Mouse (Mus musculus): Measurements from ENCODE around the gene Topaz1. TPM values are rescaled to one million over a fixed set of nuclear protein-coding genes. Genes with fewer than 3 reads are reported as not detected.
A peak's percentile ranks its signal among the peaks of the same experiment; 100 is the strongest.
"Not testable (repeated sequence)": the region's sequence is repeated elsewhere in the genome, so short reads cannot be mapped to it uniquely, and the experiment has no call there.

Gene Topaz1
- polyA plus RNA-seq, 1 experiment from 2014 or later, result 0.09 TPM

DNA sequence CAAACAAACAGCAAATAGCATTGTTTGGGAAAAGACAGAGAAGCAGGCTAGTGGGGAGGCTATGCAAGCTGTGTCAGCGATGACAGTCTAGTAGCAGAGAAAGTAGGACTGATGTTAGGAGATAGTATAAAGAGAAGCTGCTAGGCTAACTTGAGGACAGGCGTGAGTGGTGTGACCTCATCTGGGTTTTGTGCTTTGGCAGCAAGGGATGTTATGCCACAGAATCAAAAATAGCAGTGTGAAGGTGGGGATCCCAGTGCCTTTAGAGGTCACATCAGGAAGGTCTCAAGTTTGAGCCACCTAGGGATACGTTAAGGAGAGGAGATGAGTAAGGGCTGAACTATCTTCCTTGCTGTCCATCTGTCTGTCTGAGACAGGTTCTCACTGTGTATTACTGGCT lies 63.1 kb downstream of the Topaz1 start:
- DNase-seq (ENCODE audit: low spot score), result no peak

DNA sequence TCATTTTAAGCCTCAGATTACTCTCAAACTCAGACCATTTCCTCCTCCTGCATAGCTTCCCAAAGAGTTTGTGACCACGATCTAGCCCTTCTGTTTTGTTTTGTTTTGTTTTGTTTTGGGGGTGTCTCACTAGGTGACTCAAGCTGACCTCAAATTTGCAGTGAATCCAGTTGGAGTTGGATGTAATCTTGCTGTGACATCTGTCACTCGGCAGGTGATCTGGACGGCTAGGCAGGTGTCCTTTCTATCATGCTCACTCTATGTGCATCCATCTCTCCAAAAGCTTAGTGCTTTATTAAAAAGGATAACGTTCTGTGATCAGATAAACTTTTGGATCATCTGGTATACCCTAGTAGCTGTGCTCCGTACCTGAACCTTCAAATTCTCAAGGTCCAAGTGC lies 65.2 kb downstream of the Topaz1 start:
- DNase-seq (ENCODE audit: low spot score), result no peak

DNA sequence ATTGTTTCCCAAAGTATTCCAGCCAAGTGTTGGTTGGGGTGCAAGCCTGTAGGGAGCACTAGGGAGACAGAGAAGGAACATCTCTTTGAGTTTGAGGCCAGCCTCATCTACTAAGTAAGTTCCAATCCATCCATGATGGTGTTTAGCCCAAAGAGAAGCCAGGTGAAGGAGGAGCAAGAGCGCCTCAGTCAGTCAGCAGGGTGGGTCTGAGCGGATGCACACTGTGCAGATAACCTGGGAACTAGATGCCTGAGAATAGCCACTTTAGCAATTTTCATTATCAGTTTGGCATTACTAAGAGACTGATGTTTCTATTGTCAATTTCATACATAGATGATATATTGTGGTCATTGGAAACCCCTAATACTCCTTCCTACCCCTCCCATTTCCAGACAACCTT lies 67.6 kb downstream of the Topaz1 start:
- no peak for DNase-seq (ENCODE audit: low spot score)

DNA sequence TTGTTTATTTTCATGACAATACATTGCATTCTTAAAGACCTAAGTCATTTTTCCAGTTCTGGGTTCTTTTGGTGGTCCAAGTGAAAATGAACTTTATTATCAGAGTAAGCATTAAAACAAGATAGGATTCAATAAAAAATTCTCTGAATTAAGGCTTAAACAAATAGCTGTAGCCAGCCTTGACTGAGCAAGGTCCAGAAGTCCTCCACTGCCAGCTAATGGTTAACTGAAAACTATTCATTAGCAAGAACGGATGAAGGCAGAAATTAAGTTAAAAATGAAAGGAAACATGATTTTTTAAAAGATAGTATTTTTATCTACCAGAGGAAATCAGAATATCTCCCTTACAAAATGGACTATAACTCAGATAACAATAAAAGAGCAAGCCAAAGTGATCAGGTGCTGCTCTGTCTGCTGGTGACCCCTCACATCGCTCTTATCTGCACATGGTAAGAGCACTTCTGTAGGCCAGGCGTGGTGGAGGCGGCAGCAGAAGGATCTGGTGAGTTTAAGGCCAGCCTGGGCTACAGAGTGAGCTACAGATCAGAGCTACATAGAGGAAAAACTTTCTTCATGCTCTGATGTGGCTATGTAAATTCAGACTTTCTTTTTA lies 68.2 kb downstream of the Topaz1 start:
- no peak for DNase-seq (ENCODE audit: low spot score)

DNA sequence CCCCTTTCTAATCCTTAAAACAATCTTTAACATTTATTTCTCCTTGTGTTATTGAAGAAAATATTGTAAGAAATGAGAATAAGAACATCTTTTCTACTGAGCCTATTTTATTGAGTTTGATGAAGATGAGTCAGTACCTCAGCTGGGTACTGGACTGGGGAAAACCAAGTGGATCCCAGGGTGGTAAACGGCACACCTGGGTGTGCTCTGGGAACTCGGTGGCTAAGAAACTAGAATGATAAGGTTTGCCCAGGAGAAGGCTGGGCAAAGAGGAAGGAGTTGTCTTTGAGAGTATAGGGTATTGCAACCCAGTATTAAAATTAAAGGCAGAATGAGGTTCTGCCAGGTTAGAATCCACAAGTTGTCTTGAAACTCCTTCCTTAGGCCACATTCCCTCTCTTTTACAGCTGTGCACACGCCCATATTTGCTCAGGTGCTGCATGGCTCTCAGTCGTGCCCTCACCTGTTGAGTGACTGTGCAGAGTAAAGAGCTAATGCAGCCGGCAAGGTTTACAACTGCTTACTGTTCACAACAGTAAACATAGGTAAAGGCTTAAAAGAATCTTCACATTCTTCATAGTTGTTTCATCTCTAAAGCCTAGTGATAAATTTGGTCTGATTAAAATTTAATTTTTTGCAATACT lies 76.3 kb downstream of the Topaz1 start:
- no peak for DNase-seq (ENCODE audit: low spot score)

DNA sequence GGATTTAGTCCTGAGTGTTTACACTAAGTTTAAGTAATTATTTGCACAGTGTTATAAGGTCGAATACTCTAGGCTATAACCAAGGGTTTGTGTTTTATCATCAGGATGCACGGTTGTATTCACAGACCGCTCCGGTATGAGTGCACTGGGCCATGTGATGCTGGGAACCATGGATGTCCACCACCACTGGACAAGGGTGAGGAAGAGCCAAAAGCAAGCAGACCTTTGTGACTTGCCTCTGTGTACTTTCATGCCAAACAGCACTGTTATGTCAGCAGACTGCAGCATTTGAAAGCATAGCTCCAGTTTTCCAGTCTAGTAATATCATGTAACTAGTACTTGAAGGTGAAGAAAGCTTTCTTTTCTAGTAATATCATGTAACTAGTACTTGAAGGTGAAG lies 79.6 kb downstream of the Topaz1 start:
- no peak for DNase-seq (ENCODE audit: low spot score)

DNA sequence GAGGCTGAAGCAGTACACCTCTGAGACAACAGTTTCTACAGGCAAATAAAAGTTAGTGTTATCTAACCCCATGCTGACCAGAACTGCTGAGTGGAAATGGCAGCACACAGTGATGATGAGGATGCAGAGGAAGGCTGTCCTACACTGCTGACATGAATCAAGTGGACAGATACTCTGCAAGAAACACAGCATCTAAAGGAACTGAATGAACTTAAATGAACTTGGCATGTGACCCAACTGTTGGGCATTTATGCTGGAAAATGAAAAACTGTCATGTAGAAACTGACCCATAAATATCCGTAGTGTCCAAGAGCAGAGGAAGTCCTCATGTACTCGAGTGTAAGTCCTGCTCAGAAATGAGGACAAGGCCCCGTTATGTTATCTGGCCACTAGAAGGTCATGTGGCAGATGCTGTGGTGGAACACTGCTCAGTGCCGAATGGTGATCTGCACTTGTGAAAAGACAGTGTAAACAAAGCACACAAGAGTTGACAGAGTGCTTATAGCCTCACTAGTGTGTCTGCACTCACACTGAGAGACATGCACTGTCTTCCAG lies 82.8 kb downstream of the Topaz1 start:
- no peak for DNase-seq (ENCODE audit: low spot score)

DNA sequence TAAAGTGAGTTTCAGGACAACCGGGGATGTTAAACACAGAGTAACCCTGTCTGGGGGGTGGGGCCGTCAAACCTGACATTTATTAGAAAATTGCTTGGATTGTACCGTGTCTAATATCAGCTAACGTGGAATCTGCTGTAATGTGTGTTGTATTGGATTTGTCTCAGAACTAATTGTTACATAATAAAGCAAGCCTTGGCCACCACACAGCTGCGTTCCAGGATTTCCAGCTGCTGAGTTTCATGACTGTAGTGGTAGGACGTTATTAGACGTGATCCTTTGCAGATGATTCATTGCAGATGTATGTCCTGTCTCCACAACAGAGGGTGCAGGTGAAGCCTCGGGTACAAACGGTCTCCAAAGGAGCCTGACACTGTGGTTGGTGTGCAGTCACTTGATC lies 89.0 kb downstream of the Topaz1 start:
- DNase-seq (ENCODE audit: low spot score), result no peak

DNA sequence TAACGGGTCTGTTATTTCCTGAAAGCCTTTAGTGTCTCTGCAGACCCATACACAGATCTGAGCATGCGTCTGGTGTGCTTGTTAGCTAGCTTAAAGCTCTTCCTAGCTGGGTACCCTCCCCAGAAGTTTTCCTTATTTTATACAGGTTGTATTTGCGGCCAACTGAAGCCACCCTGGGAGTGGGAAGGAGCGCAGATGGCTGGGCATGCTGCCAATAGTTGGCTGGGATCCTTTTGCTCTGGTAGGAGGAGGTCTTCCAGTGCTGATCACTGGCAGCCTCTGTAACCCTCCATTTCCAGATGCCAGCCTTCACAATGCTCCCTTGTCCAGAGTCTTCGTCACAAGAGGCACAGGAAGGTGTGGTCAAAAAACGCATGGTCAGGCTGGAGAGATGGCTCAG lies 89.6 kb downstream of the Topaz1 start:
- no peak for DNase-seq (ENCODE audit: low spot score)

DNA sequence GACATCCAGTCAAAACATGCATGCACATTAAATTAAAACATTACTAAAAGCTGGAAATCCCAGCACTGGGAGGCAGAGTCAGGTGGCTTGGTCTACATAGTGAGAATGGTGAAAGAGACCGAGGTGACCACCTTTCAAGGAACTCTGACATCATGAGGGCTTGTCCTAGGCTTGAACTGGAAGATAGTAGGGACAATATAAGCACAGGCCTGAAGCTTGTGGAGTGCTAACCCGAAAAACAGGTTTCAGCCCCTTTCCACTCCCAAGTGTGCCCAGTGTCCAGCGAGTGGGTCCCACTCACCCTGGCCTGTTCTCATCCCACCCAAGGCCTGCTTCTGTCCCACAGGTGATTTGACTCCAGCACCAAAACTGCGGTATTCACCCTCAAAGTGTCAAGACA lies 90.1 kb downstream of the Topaz1 start:
- no peak for DNase-seq (ENCODE audit: low spot score)

DNA sequence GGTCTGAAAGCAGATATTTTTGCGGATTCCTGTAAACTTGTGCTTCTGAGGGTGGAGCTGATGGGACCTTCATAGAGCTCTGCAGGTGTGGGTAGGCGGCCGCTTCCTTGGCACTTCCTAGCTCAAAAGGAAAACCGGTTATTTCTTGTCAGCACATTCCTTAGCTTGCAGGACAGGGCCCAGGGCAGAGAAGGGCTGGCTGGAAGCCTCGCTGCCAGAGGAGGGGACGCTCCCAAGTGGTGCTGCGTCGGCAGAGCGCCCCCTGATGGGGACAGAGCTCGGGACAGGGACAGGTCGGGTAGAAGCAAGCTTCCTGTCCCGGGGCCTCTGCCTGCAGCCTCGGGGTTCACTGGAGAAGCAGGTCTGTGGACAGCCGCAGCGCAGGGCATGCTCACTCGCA lies 90.5 kb downstream of the Topaz1 start:
- DNase-seq (ENCODE audit: low spot score), result peak; percentile 43

DNA sequence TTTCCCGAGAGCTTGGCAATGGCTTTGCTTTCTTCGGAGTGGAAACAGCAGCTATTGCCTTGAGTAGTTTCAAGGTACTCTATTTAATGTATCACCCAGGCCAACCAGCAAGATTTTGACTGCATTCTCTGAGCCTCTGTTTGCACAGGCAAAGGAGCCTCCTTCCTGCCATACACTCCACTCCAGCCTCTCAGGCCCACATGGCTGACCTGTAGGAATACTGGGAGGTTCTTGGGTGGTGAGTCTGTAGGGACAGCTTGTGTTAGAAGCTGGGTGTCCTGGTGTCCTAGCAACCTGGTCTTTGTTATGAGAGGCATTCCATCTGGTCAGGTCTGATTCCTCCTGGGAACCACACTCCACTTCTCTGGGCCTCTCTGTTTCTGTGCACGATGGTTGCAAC lies 96.6 kb downstream of the Topaz1 start, which contains the start of gene Gm35549:
Gene Gm35549, minus strand, starts transcription at position 276 of the 400 bp plus-strand sequence.
- DNase-seq (ENCODE audit: low spot score), result no peak

DNA sequence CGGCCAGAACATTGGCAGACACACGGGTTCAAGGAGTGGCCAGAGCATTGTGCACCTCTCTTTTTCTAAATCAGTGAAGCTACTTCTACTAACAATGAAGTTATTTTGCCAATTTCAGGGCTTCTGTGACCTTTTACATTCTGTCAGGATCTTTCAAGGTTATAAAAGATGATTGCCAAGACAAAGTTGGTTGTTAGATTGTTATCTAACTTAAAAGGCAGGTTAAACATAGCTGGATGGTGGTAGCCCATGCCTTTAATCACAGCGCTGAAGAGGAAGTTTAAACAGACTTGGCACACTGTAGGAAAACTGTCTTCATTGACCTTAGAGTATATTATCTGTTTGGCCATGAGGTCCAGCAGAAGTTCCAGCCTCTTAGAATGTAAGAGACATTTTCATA lies 98.5 kb downstream of the Topaz1 start:
- DNase-seq (ENCODE audit: low spot score), result no peak

DNA sequence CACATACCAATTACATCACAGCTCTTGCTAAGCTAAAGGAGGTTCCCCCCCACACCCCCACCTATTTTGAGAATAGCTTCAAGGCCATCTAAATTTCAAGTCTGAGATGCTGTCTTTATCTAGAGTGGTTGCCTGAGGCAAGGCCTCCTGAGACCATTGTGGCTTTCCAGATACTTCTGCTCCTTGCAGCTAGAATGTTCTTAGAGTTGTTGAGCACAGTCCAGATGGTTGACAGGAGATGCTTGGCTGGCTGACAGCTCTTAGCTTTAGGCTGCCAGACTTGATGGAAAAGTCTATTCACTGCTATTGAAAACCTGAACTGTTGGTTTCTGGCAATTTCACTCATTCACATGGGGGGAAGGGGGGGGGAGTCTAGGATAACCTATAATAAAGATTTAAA lies 99.0 kb downstream of the Topaz1 start:
- no peak for DNase-seq (ENCODE audit: low spot score)

DNA sequence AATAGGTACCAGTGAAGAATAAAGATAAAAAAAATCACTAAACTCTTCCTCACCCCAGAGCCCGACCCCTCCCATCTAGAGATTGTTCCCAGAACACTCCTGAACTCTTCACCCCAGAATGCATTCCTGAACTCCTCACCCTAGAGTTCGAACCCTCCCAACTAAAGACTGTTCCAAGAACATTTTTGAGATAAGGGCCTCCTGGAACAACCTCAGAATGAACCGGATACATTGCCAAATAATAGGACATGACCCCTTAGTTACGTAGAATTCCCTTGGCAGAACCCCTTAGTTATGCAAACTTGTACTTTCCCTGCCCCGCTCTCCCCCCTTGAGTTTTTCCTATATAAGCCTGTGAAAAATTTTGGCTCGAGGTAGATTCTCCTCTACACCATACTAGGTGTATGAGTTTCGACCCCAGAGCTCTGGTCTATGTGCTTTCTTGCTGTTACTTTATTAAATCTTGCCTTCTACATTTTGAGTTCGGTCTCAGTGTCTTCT lies 100.7 kb downstream of the Topaz1 start:
- not testable (repeated sequence) for DNase-seq (ENCODE audit: low spot score)

Other genes starting within 250 kb of the Topaz1 start
- gene Tcaim, start 58.2 kb downstream of the Topaz1 start, polyA plus RNA-seq (2015; fragmentation: Nextera tagmentation; extraction: Ambion mirVana), result 6.2 and 7.4 TPM in 2 replicates
- 0.30 TPM in 1 of 2 replicates, not detected in the other for gene Gm35549, start 96.7 kb downstream of the Topaz1 start, polyA plus RNA-seq (2015; fragmentation: Nextera tagmentation; extraction: Ambion mirVana)
- 32.5 and 36.0 TPM in 2 replicates for gene Zfp445, start 118.7 kb downstream of the Topaz1 start, polyA plus RNA-seq (2015; fragmentation: Nextera tagmentation; extraction: Ambion mirVana)
- gene Zkscan7, start 138.3 kb downstream of the Topaz1 start, polyA plus RNA-seq (2015; fragmentation: Nextera tagmentation; extraction: Ambion mirVana), result 1.8 and 2.9 TPM in 2 replicates
- gene Zfp105, start 175.7 kb downstream of the Topaz1 start, polyA plus RNA-seq (2015; fragmentation: Nextera tagmentation; extraction: Ambion mirVana), result 2.6 and 2.7 TPM in 2 replicates
- gene 1110059G10Rik, start 203.7 kb downstream of the Topaz1 start, polyA plus RNA-seq (2015; fragmentation: Nextera tagmentation; extraction: Ambion mirVana), result 42.4 and 47.5 TPM in 2 replicates
- 50.9 and 62.8 TPM in 2 replicates for gene Kif15, start 203.7 kb downstream of the Topaz1 start, polyA plus RNA-seq (2015; fragmentation: Nextera tagmentation; extraction: Ambion mirVana)

All from thymus, postnatal 0 days (tissue).